Mouse (Mus musculus) intestine, postnatal 0 days (tissue): ENCODE data around the gene Gpank1. TPM values are rescaled to one million over a fixed set of nuclear protein-coding genes. Genes with fewer than 3 reads are reported as not detected.

Experiments used
- ATAC-seq: fragments of 200-750 bp; cut with Nextera tagmentation; 2 replicates; pipeline ENCODE4 v1.8.0; 2017; ENCODE audit warnings: mild to moderate bottlenecking, moderate TSS enrichment, moderate library complexity
- H3K27ac ChIP-seq: fragments of 300-500 bp; sonication (generic); 2 replicates; pipeline ENCODE4 v1.5.1; 2014; ENCODE audit warnings: mild to moderate bottlenecking, low read depth, low read length, moderate library complexity
- H3K27me3 ChIP-seq: fragments of 300-500 bp; sonication (generic); replicated peaks from 2 replicates; pipeline ENCODE4 v1.6.1; 2014; ENCODE audit warnings: low read length, mixed read lengths; ENCODE audit not compliant: control insufficient read depth, insufficient read depth
- H3K36me3 ChIP-seq: fragments of 300-500 bp; sonication (generic); 2 replicates; pipeline ENCODE4 v1.6.1; 2014; ENCODE audit warnings: mild to moderate bottlenecking, moderate library complexity; ENCODE audit not compliant: control insufficient read depth, insufficient read depth
- H3K4me1 ChIP-seq: fragments of 300-500 bp; sonication (generic); replicated peaks from 2 replicates; pipeline ENCODE4 v1.6.1; 2014; ENCODE audit warnings: antibody characterized with exemption, low read length, mixed read lengths; ENCODE audit not compliant: control insufficient read depth, insufficient read depth
- H3K4me2 ChIP-seq: fragments of 300-500 bp; sonication (generic); replicated peaks from 2 replicates; pipeline ENCODE4 v1.6.1; 2014; ENCODE audit warnings: low read depth, mild to moderate bottlenecking, moderate library complexity
- H3K4me3 ChIP-seq: fragments of 300-500 bp; sonication (generic); 2 replicates; pipeline ENCODE4 v1.5.1; 2014; ENCODE audit warnings: low read depth, low read length
- H3K9ac ChIP-seq: fragments of 300-500 bp; sonication (generic); 2 replicates; pipeline ENCODE4 v1.6.1; 2014; ENCODE audit warnings: mild to moderate bottlenecking, low read depth, low read length
- H3K9me3 ChIP-seq: fragments of 300-500 bp; sonication (generic); 2 replicates; pipeline ENCODE4 v1.6.1; 2016; ENCODE audit warnings: mixed run types; ENCODE audit not compliant: control insufficient read depth
- CTCF ChIP-seq: sonication (generic); IDR thresholded peaks from 2 replicates; pipeline ENCODE4 v1.5.1; 2016; ENCODE audit warnings: low read depth, mild to moderate bottlenecking, control low read depth, antibody characterized with exemption, moderate library complexity
- WGBS: fragments of 180-500 bp; shearing (Covaris S2); extraction: QIAGEN DNeasy Blood & Tissue Kit; methylation state at CpG from one replicate; pipeline ENCODE4 v1.1.7; 2014; 5-methylcytosine and 5-hydroxymethylcytosine counted together
- polyA plus RNA-seq: library from polyadenylated mRNA; unstranded; fragments of >200 nt; fragmentation: Nextera tagmentation; extraction: Ambion mirVana; gene quantifications from 2 replicates; pipeline ENCODE4 v1.2.1, GENCODE M21; 2015

Gene Gpank1
- polyA plus RNA-seq, 1 experiment from 2014 or later = 15.0 TPM

GRCm38 (mm10) chr17:35133517-35133916 is 12.3 kb downstream of the Gpank1 start:
- no peaks in the 10 kb centered on the region for H3K27me3 ChIP-seq
- H3K27ac ChIP-seq = no peak overlapping the region
- peaks cover 12% of the 10 kb centered on the region for H3K36me3 ChIP-seq
- 96% methylated on average over 7 of the region's 7 CpGs for WGBS
- H3K4me1 ChIP-seq = 0 out of 2 replicates have a peak, but pooled peaks cover 5% of the 10 kb centered on the region
- H3K4me3 ChIP-seq = no peak overlapping the region
- no peak overlapping the region for H3K9ac ChIP-seq
- ATAC-seq = no peak
- no peak overlapping the region for H3K4me2 ChIP-seq
- H3K9me3 ChIP-seq = no peaks in the 10 kb centered on the region
- TF ChIP-seq CTCF = no peak

GRCm38 (mm10) chr17:35134801-35135590 is 13.7 kb downstream of the Gpank1 start, which contains the start of gene Bag6:
TSS of gene Bag6 (plus strand) at chr17:35135178.
- Histone ChIP-seq H3K4me3 (peak within 1 kb of the TSS; percentile 73), H3K9me3 (no peaks in the 10 kb centered on the region), H3K27me3 (no peaks in the 10 kb centered on the region), H3K4me1 (0 out of 2 replicates have a peak, but pooled peaks cover 5% of the 10 kb centered on the region), H3K9ac (peak within 1 kb of the TSS; percentile 75), H3K4me2 (peak within 1 kb of the TSS; percentile 68), H3K27ac (peak within 1 kb of the TSS; percentile 84), H3K36me3 (peaks cover 21% of the 10 kb centered on the region)
- peak; percentile 91 for ATAC-seq
- under 1% methylated on average over 66 of the region's 66 CpGs for WGBS
- 0 out of 2 replicates have a peak, but pooled peaks have one; percentile 20 for TF ChIP-seq CTCF

GRCm38 (mm10) chr17:35135591-35136320 is 14.5 kb downstream of the Gpank1 start:
- TF ChIP-seq CTCF = no peak
- peak overlapping the region; percentile 68 for H3K4me2 ChIP-seq
- H3K4me3 ChIP-seq = peak overlapping the region; percentile 73
- H3K9ac ChIP-seq = peak overlapping the region; percentile 75
- H3K4me1 ChIP-seq = 0 out of 2 replicates have a peak, but pooled peaks cover 5% of the 10 kb centered on the region
- H3K27ac ChIP-seq = peak overlapping the region; percentile 84
- WGBS = under 1% methylated on average over 43 of the region's 43 CpGs
- no peaks in the 10 kb centered on the region for H3K9me3 ChIP-seq
- ATAC-seq = peak; percentile 59
- peaks cover 25% of the 10 kb centered on the region for H3K36me3 ChIP-seq
- H3K27me3 ChIP-seq = no peaks in the 10 kb centered on the region

- no peak overlapping the region for H3K4me3 ChIP-seq
- no peak overlapping the region for H3K4me2 ChIP-seq
- H3K36me3 ChIP-seq = peaks cover 59% of the 10 kb centered on the region
- ATAC-seq = no peak
- no peaks in the 10 kb centered on the region for H3K27me3 ChIP-seq
- H3K27ac ChIP-seq = no peak overlapping the region
- TF ChIP-seq CTCF = no peak
- no peaks in the 10 kb centered on the region for H3K9me3 ChIP-seq
- H3K4me1 ChIP-seq = 0 out of 2 replicates have a peak, but pooled peaks cover 5% of the 10 kb centered on the region
- 92% methylated on average over 3 of the region's 3 CpGs for WGBS
- no peak overlapping the region for H3K9ac ChIP-seq
These were observed 18.0 kb downstream of the Gpank1 start for GRCm38 (mm10) chr17:35139269-35139668.

- Histone ChIP-seq H3K4me3 (no peak overlapping the region), H3K27me3 (no peaks in the 10 kb centered on the region), H3K27ac (no peak overlapping the region; the same call in 1 of the 2 replicates), H3K9me3 (no peaks in the 10 kb centered on the region), H3K9ac (no peak overlapping the region), H3K36me3 (peaks cover 72% of the 10 kb centered on the region), H3K4me2 (no peak overlapping the region), H3K4me1 (0 out of 2 replicates have a peak, but pooled peaks cover 5% of the 10 kb centered on the region)
- no peak for TF ChIP-seq CTCF
- 69% methylated on average over 16 of the region's 16 CpGs for WGBS
- ATAC-seq = no peak
These were observed 19.3 kb downstream of the Gpank1 start for GRCm38 (mm10) chr17:35140490-35140996.

GRCm38 (mm10) chr17:35141971-35142370 is 20.7 kb downstream of the Gpank1 start:
- ATAC-seq = no peak
- no peak for TF ChIP-seq CTCF

More at GRCm38 (mm10) chr17:35141971-35142370, 20.7 kb downstream of the Gpank1 start:
- no peak overlapping the region for H3K27ac ChIP-seq
- WGBS = 88% methylated on average over 6 of the region's 6 CpGs
- no peak overlapping the region for H3K4me3 ChIP-seq
- no peaks in the 10 kb centered on the region for H3K27me3 ChIP-seq
- H3K4me1 ChIP-seq = 0 out of 2 replicates have a peak, but pooled peaks cover 4% of the 10 kb centered on the region
- peaks cover 86% of the 10 kb centered on the region for H3K36me3 ChIP-seq
- H3K9ac ChIP-seq = no peak overlapping the region
- no peak overlapping the region for H3K4me2 ChIP-seq
- H3K9me3 ChIP-seq = no peaks in the 10 kb centered on the region
